Mouse (Mus musculus) heart, adult 8-10 months (tissue): ENCODE data around the gene Alkal2. TPM values are rescaled to one million over a fixed set of nuclear protein-coding genes. Genes with fewer than 3 reads are reported as not detected.

Experiments used
- DNase-seq: peaks from one replicate; pipeline ENCODE4 v3.0.0; 2022; ENCODE audit warnings: low spot score
- total RNA-seq, 4 experiments: library from RNA; stranded (reverse); gene quantifications; 2 replicates each; pipeline ENCODE4 v1.2.4; 2022

Alkal2 gene
- total RNA-seq, 4 experiments from 2014 or later: 0.52 to 1.2 (median 0.81) TPM

DNA sequence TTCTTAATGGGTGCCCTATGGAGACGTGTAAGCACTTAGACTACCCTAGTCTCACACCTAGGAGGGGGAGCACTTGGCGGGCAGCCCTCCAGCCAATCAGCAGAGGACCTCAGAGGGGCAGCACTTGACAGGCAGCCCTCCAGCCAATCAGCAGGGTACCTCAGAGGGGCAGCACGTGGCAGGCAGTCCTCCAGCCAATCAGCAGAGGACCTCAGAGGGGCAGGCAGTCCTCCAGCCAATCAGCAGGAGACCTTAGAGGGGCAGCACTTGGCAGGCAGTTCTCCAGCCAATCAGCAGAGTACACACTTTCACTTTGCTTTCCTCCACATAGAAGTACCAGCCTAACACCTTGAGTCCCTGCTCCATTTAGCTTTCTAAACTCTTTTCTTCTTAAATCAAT is 38.3 kb downstream of the Alkal2 start:
- no peak for DNase-seq

DNA sequence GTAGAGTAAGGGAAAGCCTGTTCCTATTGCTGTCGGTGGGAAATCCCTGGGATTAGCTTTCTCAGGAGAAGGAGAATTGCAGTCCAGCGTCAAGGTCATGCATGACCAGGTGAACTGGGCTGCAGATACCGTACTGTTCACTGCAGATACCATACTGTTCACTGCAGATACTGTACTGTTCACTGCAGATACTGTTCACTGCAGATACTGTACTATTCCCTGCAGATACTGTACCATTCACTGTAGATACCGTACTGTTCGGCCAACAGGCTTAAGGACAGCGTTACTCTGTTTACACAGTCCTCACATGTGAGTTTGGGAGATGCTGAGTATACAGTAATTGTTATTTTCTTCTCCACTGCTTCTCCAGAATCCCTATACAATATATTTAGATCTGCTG is 44.1 kb downstream of the Alkal2 start:
- no peak for DNase-seq

DNA sequence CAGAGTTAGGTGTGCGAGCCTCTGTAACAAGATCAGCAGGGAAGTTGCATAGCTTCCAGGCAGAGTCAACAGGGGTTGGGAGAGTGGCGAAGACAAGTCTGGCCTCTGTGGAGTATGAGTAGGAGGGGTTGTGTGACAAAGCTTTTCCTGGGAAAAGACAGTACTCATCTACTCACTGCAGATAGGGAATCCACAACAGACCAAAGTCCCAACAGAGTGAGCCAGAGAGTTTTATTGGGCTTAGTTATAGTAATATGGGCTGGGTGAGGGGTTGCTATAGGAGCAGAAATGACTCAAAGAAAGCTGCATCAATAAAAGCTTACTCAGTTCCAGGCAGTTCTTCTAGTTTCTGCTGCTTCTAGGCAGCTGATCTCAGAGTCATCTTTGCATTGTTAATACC is 49.2 kb downstream of the Alkal2 start:
- DNase-seq: no peak

DNA sequence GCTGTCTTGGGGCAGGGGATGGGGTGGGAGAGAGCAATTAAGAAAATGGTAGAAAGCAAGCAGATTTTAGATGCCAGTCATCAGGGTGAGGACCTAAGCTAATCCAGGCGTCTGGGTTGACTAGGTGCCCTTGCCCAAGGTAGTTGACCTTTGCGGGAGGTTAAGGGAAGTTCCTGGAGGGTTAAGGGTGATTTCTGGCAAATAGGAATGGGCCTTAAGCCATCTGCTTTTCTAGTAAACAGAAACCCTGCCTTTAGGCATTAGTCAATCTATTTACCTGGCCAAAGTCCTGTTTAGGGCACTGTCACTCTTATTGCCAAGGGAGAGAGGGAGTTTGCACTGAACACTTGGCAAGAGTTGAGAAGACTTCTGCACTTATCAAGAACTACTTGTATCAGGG is 52.8 kb downstream of the Alkal2 start:
- DNase-seq: no peak

Other genes starting within 250 kb of the Alkal2 start
- 10 to 100 TPM; 28.5 to 35.6 (median 30.3) TPM for gene Acp1, start 27.3 kb downstream of the Alkal2 start, total RNA-seq
- 1 to 10 TPM; 1.6 to 2.5 (median 2.0) TPM for gene Sh3yl1, start 27.3 kb downstream of the Alkal2 start, total RNA-seq
- gene Fam110c, start 189.5 kb downstream of the Alkal2 start, total RNA-seq: under 1 TPM; 0.16 to 0.63 (median 0.48) TPM